Mouse (Mus musculus): ENCODE data around the gene Tbx10. TPM values are rescaled to one million over a fixed set of nuclear protein-coding genes. Genes with fewer than 3 reads are reported as not detected.

The Tbx10 gene
- total RNA-seq, 2 experiments from 2014 or later: not detected

- DNase-seq: no peak
These were observed 16.7 kb upstream of the Tbx10 start for GRCm38 (mm10) chr19:3975866-3976265.

GRCm38 (mm10) chr19:3980309-3980708, 12.2 kb upstream of the Tbx10 start:
- DNase-seq: peak; percentile 79

- no peak for DNase-seq
These were observed 11.6 kb upstream of the Tbx10 start for GRCm38 (mm10) chr19:3980917-3981316.

- DNase-seq: no peak
These were observed 8.9 kb upstream of the Tbx10 start for GRCm38 (mm10) chr19:3983527-3984200.

- DNase-seq: no peak
These were observed 7.3 kb upstream of the Tbx10 start for GRCm38 (mm10) chr19:3985261-3985681.

GRCm38 (mm10) chr19:3986334-3986733, 6.2 kb upstream of the Tbx10 start, which contains the start of gene Acy3:
Gene Acy3 (plus strand): TSS chr19:3986570.
- DNase-seq: peak; percentile 82

- DNase-seq: no peak
These were observed 4.5 kb upstream of the Tbx10 start for GRCm38 (mm10) chr19:3988066-3988465.

- DNase-seq: no peak
These were observed 3.8 kb upstream of the Tbx10 start for GRCm38 (mm10) chr19:3988750-3989149.

- no peak for DNase-seq
These were observed 1.7 kb upstream of the Tbx10 start for GRCm38 (mm10) chr19:3990804-3991203.

GRCm38 (mm10) chr19:3991562-3991961, 990 bp upstream of the Tbx10 start:
- DNase-seq: no peak

GRCm38 (mm10) chr19:3991966-3992365, 586 bp upstream of the Tbx10 start:
- no peak for DNase-seq

GRCm38 (mm10) chr19:3994932-3995331, 2.4 kb downstream of the Tbx10 start:
- DNase-seq: no peak

GRCm38 (mm10) chr19:3995505-3995904, 3.0 kb downstream of the Tbx10 start:
- DNase-seq: no peak

- no peak for DNase-seq
These were observed 3.6 kb downstream of the Tbx10 start for GRCm38 (mm10) chr19:3996106-3996505.

GRCm38 (mm10) chr19:3996747-3997146, 4.2 kb downstream of the Tbx10 start:
- no peak for DNase-seq

GRCm38 (mm10) chr19:3997231-3997630, 4.7 kb downstream of the Tbx10 start:
- no peak for DNase-seq

- no peak for DNase-seq
These were observed 5.8 kb downstream of the Tbx10 start for GRCm38 (mm10) chr19:3998335-3998734.

- DNase-seq: no peak
These were observed 6.7 kb downstream of the Tbx10 start for GRCm38 (mm10) chr19:3999121-3999730.

GRCm38 (mm10) chr19:4000119-4000900, 7.8 kb downstream of the Tbx10 start, which contains the start of the genes Nudt8 and Gm49405:
Gene Nudt8 (plus strand): TSS chr19:4000580.
Gene Gm49405 (plus strand): TSS chr19:4000626.
- peak; percentile 88 for DNase-seq

GRCm38 (mm10) chr19:4000949-4001525, 8.5 kb downstream of the Tbx10 start:
- no peak for DNase-seq

- no peak for DNase-seq
These were observed 9.2 kb downstream of the Tbx10 start for GRCm38 (mm10) chr19:4001752-4002151.

GRCm38 (mm10) chr19:4003112-4003511, 10.6 kb downstream of the Tbx10 start, which contains the start of gene Doc2g:
Gene Doc2g (plus strand): TSS chr19:4003313.
- no peak for DNase-seq

GRCm38 (mm10) chr19:4003641-4004040, 11.1 kb downstream of the Tbx10 start:
- DNase-seq: no peak

Data from gastrocnemius, postnatal 10 days (tissue).